ENCODE assay signal across 22 mouse cellular contexts in the genomic region with DNA sequence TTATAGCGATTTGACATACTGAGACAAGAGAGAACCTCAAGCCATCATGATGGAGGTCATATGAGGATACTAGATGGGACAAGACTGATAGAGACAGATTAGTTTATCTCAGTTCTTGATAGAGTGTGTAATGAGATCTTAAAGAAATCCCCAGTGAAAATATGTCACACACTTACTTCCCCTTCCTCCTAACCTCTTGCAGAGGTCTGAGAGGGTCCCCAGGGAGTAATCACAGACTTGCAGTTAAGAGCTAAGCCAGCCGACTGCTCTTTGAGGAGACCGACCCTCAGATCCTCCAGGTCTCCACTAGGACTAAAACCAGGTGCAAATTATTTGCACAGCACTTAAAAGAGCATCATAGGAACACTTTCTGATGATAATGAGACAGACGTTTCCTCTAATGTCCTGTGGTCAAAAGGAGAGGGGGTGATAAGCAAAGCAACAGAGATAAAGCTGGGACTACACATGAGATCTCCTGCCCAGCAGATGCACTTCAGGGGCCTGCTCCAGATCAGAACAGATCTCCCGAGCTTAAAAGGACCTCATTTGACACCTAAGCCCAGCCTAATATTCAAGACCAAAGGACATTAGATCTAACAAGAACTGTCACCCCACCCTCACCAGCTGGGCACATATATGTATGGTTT.
A peak's percentile ranks its signal among the peaks of the same experiment; 100 is the strongest.
DNase-seq lines count a peak whose midpoint lies in the region; ATAC-seq lines count a peak whose summit lies in the region.
"Had no signal": no experiment of that assay in that cellular context is flagged by ENCODE, and none has a peak within 500 bp of the region (broad histone marks: within the 10 kb centered on the region; RNA-seq: fewer than 3 reads in every experiment).

No protein-coding gene starts in this region.

- intact Hi-C loops in left cerebral cortex, postnatal 10 days (cut with DNase I), result no loop called here

- peaks cover 8% of the 10 kb centered on the region for H3K4me1 ChIP-seq in kidney, embryonic 15.5 days
- H3K4me1 ChIP-seq in hindbrain, embryonic 10.5 days (replicated peaks), result no peaks in the 10 kb centered on the region
- H3K4me1 ChIP-seq: embryonic facial prominence, embryonic 12.5 days; forebrain, embryonic 13.5 days; hindbrain, embryonic 12.5 days; midbrain, embryonic 13.5 days; neural tube, embryonic 13.5 days had no signal

- WGBS in kidney, embryonic 15.5 days, result 65% methylated on average over 5 of the region's 5 CpGs
- 78% methylated on average over 5 of the region's 5 CpGs for WGBS in hindbrain, embryonic 10.5 days

- no peaks in the 10 kb centered on the region for H3K9me3 ChIP-seq in kidney, embryonic 15.5 days (replicated peaks)
- H3K9me3 ChIP-seq in hindbrain, embryonic 10.5 days, result no peaks in the 10 kb centered on the region
- H3K9me3 ChIP-seq: heart, embryonic 10.5 days; hindbrain, embryonic 12.5 days; limb, embryonic 12.5 days; midbrain, embryonic 13.5 days; neural tube, embryonic 13.5 days had no signal

- no peak overlapping the region for H3K9ac ChIP-seq in kidney, embryonic 15.5 days
- H3K9ac ChIP-seq: embryonic facial prominence, embryonic 12.5 days; forebrain, embryonic 13.5 days; hindbrain, embryonic 12.5 days; limb, embryonic 12.5 days; midbrain, embryonic 13.5 days; neural tube, embryonic 13.5 days had no signal

- peak; percentile 75 for DNase-seq in A20 (ENCODE audit: low read depth, low spot score)
- DNase-seq in left cerebral cortex, postnatal 10 days (ENCODE audit: extremely low spot score in 1 of 2, low spot score in 2 of 2), result no peak
- DNase-seq in hindbrain, embryonic 10.5 days (ENCODE audit: low spot score), result no peak
- DNase-seq: adrenal gland, adult 8-10 months; cerebellum, adult 9-11 months; gastrocnemius, postnatal 25 days; kidney, adult 8-10 months; lung, adult 18-20 months; lung, postnatal 14 days had no signal

- H3K27me3 ChIP-seq in kidney, embryonic 15.5 days, result no peaks in the 10 kb centered on the region
- no peaks in the 10 kb centered on the region for H3K27me3 ChIP-seq in hindbrain, embryonic 10.5 days (ENCODE audit: insufficient read depth, poor library complexity, severe bottlenecking)
- H3K27me3 ChIP-seq: embryonic facial prominence, embryonic 12.5 days; forebrain, embryonic 13.5 days; hindbrain, embryonic 12.5 days; limb, embryonic 12.5 days; midbrain, embryonic 13.5 days; neural tube, embryonic 13.5 days had no signal

- peak; percentile 17 for ATAC-seq in CD4-positive, CD25-positive, alpha-beta regulatory T cell, adult 4 months
- peak; percentile 14 for ATAC-seq in inflammation-experienced regulatory T-cells, adult 6 months
- ATAC-seq in megakaryocyte-erythroid progenitor cell, adult 5-6 weeks (replicated peaks; ENCODE audit: low FRiP score, low TSS enrichment, poor library complexity, severe bottlenecking), result peak; percentile 83
- ATAC-seq in kidney, embryonic 15.5 days (replicated peaks; ENCODE audit: low FRiP score), result no peak
- ATAC-seq: forebrain, embryonic 13.5 days; midbrain, embryonic 13.5 days had no signal

- H3K4me2 ChIP-seq in kidney, embryonic 15.5 days, result no peak overlapping the region
- H3K4me2 ChIP-seq: embryonic facial prominence, embryonic 12.5 days; forebrain, embryonic 13.5 days; hindbrain, embryonic 12.5 days; limb, embryonic 12.5 days; midbrain, embryonic 13.5 days; neural tube, embryonic 13.5 days had no signal

- H3K27ac ChIP-seq in kidney, embryonic 15.5 days, result no peak overlapping the region
- H3K27ac ChIP-seq in hindbrain, embryonic 10.5 days, result no peak overlapping the region
- H3K27ac ChIP-seq: embryonic facial prominence, embryonic 12.5 days; forebrain, embryonic 13.5 days; heart, embryonic 10.5 days; hindbrain, embryonic 12.5 days; limb, embryonic 12.5 days; midbrain, embryonic 13.5 days; neural tube, embryonic 13.5 days; stomach, postnatal 0 days had no signal

- H3K4me3 ChIP-seq in kidney, embryonic 15.5 days (replicated peaks), result no peak overlapping the region
- no peak overlapping the region for H3K4me3 ChIP-seq in hindbrain, embryonic 10.5 days
- H3K4me3 ChIP-seq: embryonic facial prominence, embryonic 12.5 days; erythroblast, embryonic 14.5 days; forebrain, embryonic 13.5 days; heart, embryonic 10.5 days; hindbrain, embryonic 12.5 days; limb, embryonic 12.5 days; midbrain, embryonic 13.5 days; neural tube, embryonic 13.5 days had no signal

- H3K36me3 ChIP-seq in kidney, embryonic 15.5 days, result no peaks in the 10 kb centered on the region
- H3K36me3 ChIP-seq in hindbrain, embryonic 10.5 days, result no peaks in the 10 kb centered on the region; the same call in 1 of the 2 replicates
- H3K36me3 ChIP-seq: embryonic facial prominence, embryonic 12.5 days; hindbrain, embryonic 12.5 days; limb, embryonic 12.5 days; midbrain, embryonic 13.5 days; neural tube, embryonic 13.5 days had no signal
